Mouse (Mus musculus) kidney, adult 2 months (tissue): ENCODE data around the gene Klk14. TPM values are rescaled to one million over a fixed set of nuclear protein-coding genes. Genes with fewer than 3 reads are reported as not detected.
A peak's percentile ranks its signal among the peaks of the same experiment; 100 is the strongest.
"Not testable (repeated sequence)": the region's sequence is repeated elsewhere in the genome, so short reads cannot be mapped to it uniquely, and the experiment has no call there.

Experiments
- DNase-seq: peaks from one replicate; pipeline ENCODE4 v3.0.0; 2021
- H3K27ac ChIP-seq: fragments of 200-500 bp; 2 replicates; pipeline ENCODE4 v1.5.1; 2012; ENCODE audit warnings: low read depth, low read length, control low read depth, inconsistent platforms; ENCODE audit not compliant: insufficient read depth
- H3K27me3 ChIP-seq: fragments of 200-500 bp; replicated peaks from 2 replicates; pipeline ENCODE4 v1.6.1; 2012; ENCODE audit warnings: mild to moderate bottlenecking, moderate library complexity, low read length, inconsistent platforms; ENCODE audit not compliant: control insufficient read depth, insufficient read depth
- H3K36me3 ChIP-seq: fragments of 200-500 bp; 2 replicates; pipeline ENCODE4 v1.6.1; 2012; ENCODE audit warnings: mild to moderate bottlenecking, moderate library complexity, low read length, inconsistent platforms; ENCODE audit not compliant: control insufficient read depth, insufficient read depth
- H3K4me1 ChIP-seq: fragments of 200-500 bp; 2 replicates; pipeline ENCODE4 v1.6.1; 2011; ENCODE audit warnings: low read length; ENCODE audit not compliant: control insufficient read depth, insufficient read depth
- H3K4me3 ChIP-seq: fragments of 200-500 bp; 2 replicates; pipeline ENCODE4 v1.5.1; 2011; ENCODE audit warnings: mild to moderate bottlenecking, low read depth, low read length, control low read depth; ENCODE audit not compliant: insufficient read depth
- CTCF ChIP-seq: fragments of 200-500 bp; conservative IDR thresholded peaks from 2 replicates; pipeline ENCODE4 v1.5.1; 2011; ENCODE audit warnings: low read depth, mild to moderate bottlenecking, control low read depth, low read length, moderate library complexity, mixed read lengths; ENCODE audit not compliant: insufficient read depth, insufficient read length
- POLR2A ChIP-seq: fragments of 200-500 bp; IDR thresholded peaks from one replicate; pipeline ENCODE4 v1.6.1; 2011; ENCODE audit warnings: low read depth, low read length, control low read depth
- WGBS: fragments of 180-500 bp; shearing (Covaris S2); methylation state at CpG from one replicate; pipeline ENCODE4 v1.1.7; 2018; 5-methylcytosine and 5-hydroxymethylcytosine counted together
- polyA plus RNA-seq: library from polyadenylated mRNA; depleted of rRNA; stranded (reverse); fragments of >200 nt; gene quantifications from 2 replicates; pipeline ENCODE4 v1.2.3, GENCODE M21; 2012; rRNA removed

Klk14 gene
- 0.11 TPM in 1 of 2 replicates, not detected in the other for polyA plus RNA-seq

DNA sequence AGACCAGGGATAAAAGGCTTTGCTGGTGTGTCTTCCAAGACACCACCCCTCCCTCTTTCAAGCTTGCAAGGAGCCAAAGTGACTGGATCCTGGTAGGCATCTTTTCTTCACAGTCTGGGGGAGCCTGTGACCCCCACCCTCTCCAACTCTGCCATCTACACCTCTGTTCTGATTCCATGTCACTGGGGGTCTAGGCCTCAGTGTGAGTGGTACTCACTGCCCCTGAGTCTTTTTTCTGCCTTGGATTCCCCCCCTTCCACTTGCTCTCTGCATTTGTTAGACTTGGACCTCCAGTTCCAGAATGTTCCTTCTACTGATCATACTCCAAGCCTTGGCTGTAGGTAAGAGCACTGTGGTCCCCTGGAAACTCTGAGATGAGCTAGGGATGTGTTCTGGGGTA lies at the start of gene Klk14:
Gene Klk14, plus strand, starts transcription at position 301 of the 400 bp plus-strand sequence.
- no peaks in the 10 kb centered on the region for H3K4me1 ChIP-seq
- no peak within 1 kb of the TSS for H3K27ac ChIP-seq
- H3K4me3 ChIP-seq, result no peak within 1 kb of the TSS
- no peaks in the 10 kb centered on the region for H3K36me3 ChIP-seq
- no peak for TF ChIP-seq CTCF
- TF ChIP-seq POLR2A, result no peak
- DNase-seq, result no peak
- no peaks in the 10 kb centered on the region for H3K27me3 ChIP-seq

DNA sequence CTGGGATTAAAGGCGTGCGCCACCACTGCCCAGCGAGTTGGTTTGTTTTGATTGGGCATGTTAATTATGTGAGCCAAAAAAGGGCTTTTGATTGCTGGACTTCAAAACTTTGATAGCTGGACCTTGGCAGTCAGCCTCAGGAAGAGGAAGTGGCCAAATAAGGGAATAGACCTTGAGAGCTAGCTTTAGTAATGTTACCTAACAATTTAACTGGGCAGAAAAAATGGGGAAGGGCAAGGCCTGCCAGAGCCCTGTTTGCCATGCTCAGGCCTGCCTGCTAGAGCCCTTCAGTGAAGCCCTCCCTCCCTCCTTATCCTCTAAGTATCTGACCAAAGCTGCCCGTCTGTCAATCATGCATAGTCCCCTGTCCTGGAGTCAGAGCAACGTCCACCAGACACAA lies 47.6 kb upstream of the Klk14 start:
- Histone ChIP-seq H3K27me3 (no peaks in the 10 kb centered on the region), H3K27ac (no peak overlapping the region; the same call in 1 of the 2 replicates), H3K4me1 (no peaks in the 10 kb centered on the region), H3K36me3 (no peaks in the 10 kb centered on the region), H3K4me3 (no peak overlapping the region)
- DNase-seq, result peak; percentile 8
- 65% methylated on average over 5 of the region's 5 CpGs for WGBS
- TF ChIP-seq CTCF, result no peak
- no peak for TF ChIP-seq POLR2A

DNA sequence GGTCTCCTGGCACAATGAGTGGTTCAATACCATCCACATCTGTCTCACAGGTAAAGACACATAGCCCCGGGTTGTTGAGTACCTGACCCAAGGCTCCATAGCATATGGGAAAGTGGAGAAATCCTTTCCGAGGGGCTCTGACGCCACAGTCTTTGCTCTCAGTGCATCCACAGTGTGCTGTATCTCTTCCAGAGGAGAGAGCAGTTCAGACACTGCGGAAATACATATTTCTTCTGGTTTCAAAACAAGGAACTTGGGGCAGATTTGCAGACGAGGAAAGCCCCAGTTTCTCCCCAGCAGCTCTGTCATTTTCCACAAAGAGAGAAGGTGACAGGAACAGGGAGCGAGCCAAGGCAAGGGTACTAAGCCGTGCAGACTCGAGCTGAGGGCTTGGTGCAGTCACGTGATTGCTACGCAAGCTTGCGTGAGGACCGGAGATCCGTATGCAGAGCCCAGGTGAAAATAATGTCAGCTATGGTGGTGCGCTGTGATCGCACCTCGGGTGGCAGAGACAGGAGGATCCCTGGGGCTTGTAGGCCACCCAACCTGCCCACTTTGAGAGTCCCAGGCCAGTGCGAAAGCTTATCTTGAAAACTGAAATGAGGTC lies 47.1 kb upstream of the Klk14 start:
- DNase-seq, result no peak
- 81% methylated on average over 17 of the region's 17 CpGs for WGBS
- Histone ChIP-seq H3K27ac (no peak overlapping the region; the same call in 1 of the 2 replicates), H3K36me3 (no peaks in the 10 kb centered on the region), H3K27me3 (no peaks in the 10 kb centered on the region), H3K4me3 (no peak overlapping the region), H3K4me1 (no peaks in the 10 kb centered on the region)
- TF ChIP-seq CTCF, result no peak
- no peak for TF ChIP-seq POLR2A

DNA sequence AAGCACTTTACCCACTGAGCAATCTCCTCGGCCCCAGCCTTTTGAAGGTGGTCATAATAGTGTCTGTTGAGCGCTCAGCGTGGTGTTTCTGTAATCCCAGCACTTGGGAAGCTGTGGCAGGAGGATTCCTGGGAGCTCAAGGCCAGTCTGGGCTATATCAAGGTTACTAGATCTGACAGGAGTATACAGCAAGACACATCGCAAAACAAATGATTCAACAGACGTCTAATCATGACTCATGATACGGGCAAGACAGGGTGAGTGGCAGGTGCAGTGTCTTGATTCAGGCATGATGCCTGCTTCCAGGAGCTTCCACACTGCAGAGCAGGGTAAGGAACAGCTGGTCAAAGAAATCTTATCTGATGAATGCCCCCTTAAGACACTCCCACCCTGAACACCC lies 37.5 kb upstream of the Klk14 start:
- Histone ChIP-seq H3K27me3 (no peaks in the 10 kb centered on the region), H3K27ac (no peak overlapping the region), H3K4me3 (no peak overlapping the region), H3K4me1 (no peaks in the 10 kb centered on the region), H3K36me3 (no peaks in the 10 kb centered on the region)
- 88% methylated on average over 6 of the region's 6 CpGs for WGBS
- no peak for DNase-seq
- TF ChIP-seq CTCF (no peak), POLR2A (no peak)

DNA sequence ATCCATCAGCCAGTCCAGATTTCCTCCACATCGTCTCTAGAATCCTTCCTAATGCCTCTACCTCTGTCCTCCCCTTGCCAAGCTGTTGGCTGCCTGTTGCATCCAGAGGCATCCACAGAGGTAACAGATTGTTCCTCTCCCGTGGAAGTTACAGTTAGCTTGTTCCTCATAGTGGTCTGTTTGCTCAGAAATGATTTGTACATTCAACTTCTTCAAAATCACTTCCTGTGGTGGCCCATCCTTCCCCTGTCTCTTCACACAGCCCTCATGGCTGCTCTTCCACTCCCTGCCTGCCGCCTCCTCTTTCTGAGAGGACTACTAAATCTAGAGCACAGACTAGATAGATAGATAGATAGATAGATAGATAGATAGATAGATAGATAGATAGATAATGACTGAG lies 35.7 kb upstream of the Klk14 start:
- H3K4me3 ChIP-seq, result no peak overlapping the region
- TF ChIP-seq CTCF, result no peak
- no peak for TF ChIP-seq POLR2A
- no peaks in the 10 kb centered on the region for H3K4me1 ChIP-seq
- H3K27me3 ChIP-seq, result no peaks in the 10 kb centered on the region
- no peaks in the 10 kb centered on the region for H3K36me3 ChIP-seq
- H3K27ac ChIP-seq, result no peak overlapping the region
- no peak for DNase-seq
- 79% methylated on average over 3 of the region's 3 CpGs for WGBS

DNA sequence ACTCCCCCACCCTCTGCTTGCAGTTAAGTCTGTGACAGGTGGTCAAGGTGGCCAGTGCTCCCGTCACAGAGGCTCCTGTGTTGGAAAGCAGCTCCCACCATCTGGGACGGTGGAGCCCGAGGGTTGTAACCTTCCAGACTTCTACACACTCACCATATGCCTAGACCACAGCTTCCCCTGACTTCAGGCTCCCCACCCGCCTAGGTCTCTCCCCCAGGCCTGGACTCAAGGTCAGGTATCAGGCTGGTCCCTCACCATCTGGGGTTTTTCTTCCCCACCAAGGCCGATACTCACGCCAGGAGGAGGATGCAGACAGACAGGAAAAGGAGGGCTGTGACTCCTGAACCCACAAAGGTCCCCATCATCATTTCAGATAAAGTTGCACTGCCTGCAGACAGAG lies 34.0 kb upstream of the Klk14 start:
- Histone ChIP-seq H3K4me1 (no peaks in the 10 kb centered on the region), H3K27me3 (no peaks in the 10 kb centered on the region), H3K36me3 (no peaks in the 10 kb centered on the region), H3K27ac (no peak overlapping the region), H3K4me3 (no peak overlapping the region)
- TF ChIP-seq CTCF, result no peak
- no peak for TF ChIP-seq POLR2A
- no peak for DNase-seq
- 32% methylated on average over 6 of the region's 6 CpGs for WGBS

DNA sequence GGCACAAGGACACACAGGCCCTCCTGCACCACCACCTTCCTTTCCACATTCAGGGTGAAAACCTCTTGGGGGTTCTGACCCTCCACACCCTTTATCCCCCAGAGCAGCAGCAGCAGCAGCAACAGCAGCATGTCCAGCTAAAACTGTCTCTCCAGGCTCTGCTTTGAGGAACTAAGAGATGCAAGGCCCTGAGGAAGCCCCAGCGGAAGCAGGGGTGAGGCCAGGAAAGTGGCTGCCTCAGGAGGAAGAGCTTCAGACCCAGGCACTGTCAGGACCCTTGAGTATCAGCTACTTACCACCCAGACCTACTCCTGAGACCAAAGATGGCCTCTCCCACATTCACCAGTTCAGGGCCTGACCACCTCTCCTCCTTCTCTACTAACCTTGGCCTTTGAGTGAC lies 30.2 kb upstream of the Klk14 start, which contains the start of gene Siglece:
Gene Siglece, minus strand, starts transcription at position 160 of the 400 bp plus-strand sequence.
- TF ChIP-seq POLR2A (no peak), CTCF (no peak)
- Histone ChIP-seq H3K27me3 (no peaks in the 10 kb centered on the region), H3K4me3 (no peak within 1 kb of the TSS), H3K36me3 (no peaks in the 10 kb centered on the region), H3K27ac (no peak within 1 kb of the TSS), H3K4me1 (no peaks in the 10 kb centered on the region)
- WGBS, result 76% methylated on average over 1 of the region's 1 CpGs
- DNase-seq, result no peak

DNA sequence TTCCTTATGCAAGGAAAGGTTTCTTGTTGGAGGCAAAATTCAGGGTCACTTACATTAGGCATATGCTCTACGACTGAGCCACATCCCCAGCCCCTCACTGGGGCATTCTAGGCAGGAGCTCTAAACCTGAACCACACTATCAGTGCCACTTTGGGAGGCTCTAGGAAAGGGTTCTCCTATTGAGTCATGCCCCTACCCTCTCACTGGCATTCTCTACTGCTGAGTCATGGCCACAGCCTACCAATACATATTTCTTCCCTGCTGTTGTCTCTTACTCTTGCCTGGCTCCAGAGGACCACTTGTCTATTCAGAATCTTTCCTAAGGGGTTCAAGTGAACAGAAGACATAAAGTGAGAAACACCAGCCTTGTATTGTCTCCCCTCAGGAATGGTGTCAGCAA lies 27.4 kb upstream of the Klk14 start:
- no peaks in the 10 kb centered on the region for H3K36me3 ChIP-seq
- WGBS, result 91% methylated on average over 1 of the region's 1 CpGs
- no peak overlapping the region for H3K4me3 ChIP-seq
- no peak for TF ChIP-seq CTCF
- TF ChIP-seq POLR2A, result no peak
- no peaks in the 10 kb centered on the region for H3K27me3 ChIP-seq
- no peak overlapping the region for H3K27ac ChIP-seq
- no peak for DNase-seq
- H3K4me1 ChIP-seq, result no peaks in the 10 kb centered on the region

DNA sequence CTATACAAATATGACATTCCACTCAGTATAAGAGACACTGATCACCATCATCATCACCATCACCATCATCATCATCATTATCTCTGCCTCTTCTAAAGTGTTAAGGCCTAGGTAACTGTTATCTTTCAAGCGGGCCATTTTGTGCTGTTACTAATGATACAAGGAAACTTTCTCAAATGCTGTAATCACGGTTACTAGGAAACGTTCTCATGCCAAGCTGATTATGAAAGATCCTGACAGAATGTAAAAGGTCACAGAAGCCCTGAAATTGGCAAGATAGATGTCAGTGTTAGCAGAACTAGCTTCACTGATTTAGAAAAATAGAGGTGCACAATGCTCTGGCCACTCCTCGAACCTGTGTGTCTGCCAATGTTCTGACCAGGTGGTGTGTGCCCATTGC lies 23.0 kb upstream of the Klk14 start:
- not testable (repeated sequence) for H3K4me1 ChIP-seq, H3K27ac ChIP-seq, H3K36me3 ChIP-seq, H3K27me3 ChIP-seq, DNase-seq, H3K4me3 ChIP-seq
- 86% methylated on average over 4 of the region's 4 CpGs for WGBS
